Mouse (Mus musculus) hindbrain, embryonic 11.5 days (tissue): ENCODE measurements at regions not wholly inside any gene's neighbourhood (a gene's known extent, or its start where the extent isn't known, plus 50 kb on each side); places are given as distances from the start of the nearest gene placed in this dataset.

Experiments
- ATAC-seq: fragments of 200-750 bp; cut with Nextera tagmentation; 2 replicates; pipeline ENCODE4 v1.8.0; 2017; ENCODE audit warnings: mild to moderate bottlenecking, moderate TSS enrichment, moderate library complexity; ENCODE audit not compliant: low FRiP score
- DNase-seq: peaks from one replicate; pipeline ENCODE4 v3.0.0-alpha.2; 2015; ENCODE audit warnings: low spot score
- H3K27ac ChIP-seq: fragments of 300-500 bp; sonication (generic); 2 replicates; pipeline ENCODE4 v1.5.1; 2014; ENCODE audit warnings: mild to moderate bottlenecking, low read depth, low read length
- H3K27me3 ChIP-seq: fragments of 300-500 bp; sonication (generic); 2 replicates; pipeline ENCODE4 v1.6.1; 2014; ENCODE audit warnings: mild to moderate bottlenecking, low read length, moderate library complexity, mixed read lengths; ENCODE audit not compliant: control insufficient read depth, insufficient read depth
- H3K36me3 ChIP-seq: fragments of 300-500 bp; sonication (generic); 2 replicates; pipeline ENCODE4 v1.6.1; 2014; ENCODE audit warnings: mild to moderate bottlenecking, low read length, moderate library complexity, mixed read lengths; ENCODE audit not compliant: control insufficient read depth, insufficient read depth
- H3K4me1 ChIP-seq: fragments of 300-500 bp; sonication (generic); replicated peaks from 2 replicates; pipeline ENCODE4 v1.6.1; 2014; ENCODE audit warnings: low read length, mixed read lengths; ENCODE audit not compliant: control insufficient read depth, insufficient read depth
- H3K4me2 ChIP-seq: fragments of 300-500 bp; sonication (generic); replicated peaks from 2 replicates; pipeline ENCODE4 v1.6.1; 2014; ENCODE audit warnings: mild to moderate bottlenecking, low read depth, low read length
- H3K4me3 ChIP-seq: fragments of 300-500 bp; sonication (generic); 2 replicates; pipeline ENCODE4 v1.5.1; 2014; ENCODE audit warnings: low read depth, low read length
- H3K9ac ChIP-seq: fragments of 300-500 bp; sonication (generic); 2 replicates; pipeline ENCODE4 v1.6.1; 2014; ENCODE audit warnings: low read depth, low read length
- H3K9me3 ChIP-seq: fragments of 300-500 bp; sonication (generic); 2 replicates; pipeline ENCODE4 v1.6.1; 2016; ENCODE audit warnings: low read length; ENCODE audit not compliant: control insufficient read depth
- WGBS: fragments of 180-500 bp; shearing (Covaris S2); extraction: QIAGEN DNeasy Blood & Tissue Kit; methylation state at CpG from one replicate; pipeline ENCODE4 v1.1.7; 2014; 5-methylcytosine and 5-hydroxymethylcytosine counted together

GRCm38 (mm10) chr6:118259881-118260280 lies 62.4 kb upstream of the Ret start:
- no peaks in the 10 kb centered on the region for H3K9me3 ChIP-seq
- no peaks in the 10 kb centered on the region for H3K27me3 ChIP-seq
- no peak overlapping the region for H3K9ac ChIP-seq
- no peaks in the 10 kb centered on the region; the same call in 1 of the 2 replicates for H3K4me1 ChIP-seq
- H3K36me3 ChIP-seq = no peaks in the 10 kb centered on the region
- DNase-seq = no peak
- no peak overlapping the region for H3K4me3 ChIP-seq
- no peak overlapping the region for H3K4me2 ChIP-seq
- WGBS = 81% methylated on average over 5 of the region's 5 CpGs
- ATAC-seq = no peak
- H3K27ac ChIP-seq = no peak overlapping the region

- H3K27me3 ChIP-seq = no peaks in the 10 kb centered on the region
- no peak overlapping the region for H3K9ac ChIP-seq
- no peak overlapping the region for H3K4me2 ChIP-seq
- WGBS = 75% methylated on average over 5 of the region's 5 CpGs
- no peak overlapping the region for H3K27ac ChIP-seq
- H3K4me3 ChIP-seq = no peak overlapping the region
- H3K4me1 ChIP-seq = no peaks in the 10 kb centered on the region
- DNase-seq (no peak), ATAC-seq (no peak)
- no peaks in the 10 kb centered on the region for H3K36me3 ChIP-seq
- H3K9me3 ChIP-seq = no peaks in the 10 kb centered on the region
Measured at GRCm38 (mm10) chr6:118254871-118255270, 57.4 kb upstream of the Ret start.

GRCm38 (mm10) chr6:118252711-118253110 lies 55.2 kb upstream of the Ret start:
- Histone ChIP-seq H3K9ac (no peak overlapping the region), H3K27ac (no peak overlapping the region), H3K27me3 (no peaks in the 10 kb centered on the region), H3K9me3 (no peaks in the 10 kb centered on the region), H3K4me1 (no peaks in the 10 kb centered on the region), H3K4me3 (no peak overlapping the region), H3K36me3 (no peaks in the 10 kb centered on the region), H3K4me2 (no peak overlapping the region)
- DNase-seq = no peak
- ATAC-seq = no peak
- WGBS = 85% methylated on average over 2 of the region's 2 CpGs

- no peak for ATAC-seq
- Histone ChIP-seq H3K36me3 (no peaks in the 10 kb centered on the region), H3K27me3 (no peaks in the 10 kb centered on the region), H3K9ac (no peak overlapping the region), H3K27ac (no peak overlapping the region), H3K4me1 (no peaks in the 10 kb centered on the region), H3K4me3 (no peak overlapping the region), H3K9me3 (no peaks in the 10 kb centered on the region), H3K4me2 (no peak overlapping the region)
- DNase-seq = no peak
- 80% methylated on average over 1 of the region's 1 CpGs for WGBS
Measured at GRCm38 (mm10) chr6:118251131-118251530, 53.6 kb upstream of the Ret start.

GRCm38 (mm10) chr6:118250006-118250405 lies 52.5 kb upstream of the Ret start:
- no peak overlapping the region for H3K4me3 ChIP-seq
- H3K9ac ChIP-seq = no peak overlapping the region
- no peak for ATAC-seq
- 87% methylated on average over 6 of the region's 6 CpGs for WGBS
- H3K4me2 ChIP-seq = no peak overlapping the region
- H3K27me3 ChIP-seq = no peaks in the 10 kb centered on the region
- H3K9me3 ChIP-seq = no peaks in the 10 kb centered on the region
- no peak for DNase-seq
- H3K36me3 ChIP-seq = no peaks in the 10 kb centered on the region
- no peak overlapping the region for H3K27ac ChIP-seq
- no peaks in the 10 kb centered on the region for H3K4me1 ChIP-seq
